Mouse (Mus musculus): ENCODE measurements at regions not wholly inside any gene's neighbourhood (a gene's known extent, or its start where the extent isn't known, plus 50 kb on each side); places are given as distances from the start of the nearest gene placed in this dataset.

GRCm38 (mm10) chr2:57611599-57611998 lies 374.2 kb downstream of the Gpd2 start:
- no peak for DNase-seq (ENCODE audit: low read depth, low spot score)

- DNase-seq (ENCODE audit: low read depth, low spot score): no peak
Measured at GRCm38 (mm10) chr2:57613243-57613642, 375.8 kb downstream of the Gpd2 start.

- no peak for DNase-seq (ENCODE audit: low read depth, low spot score)
Measured at GRCm38 (mm10) chr2:57614587-57614991, 377.2 kb downstream of the Gpd2 start.

DNA sequence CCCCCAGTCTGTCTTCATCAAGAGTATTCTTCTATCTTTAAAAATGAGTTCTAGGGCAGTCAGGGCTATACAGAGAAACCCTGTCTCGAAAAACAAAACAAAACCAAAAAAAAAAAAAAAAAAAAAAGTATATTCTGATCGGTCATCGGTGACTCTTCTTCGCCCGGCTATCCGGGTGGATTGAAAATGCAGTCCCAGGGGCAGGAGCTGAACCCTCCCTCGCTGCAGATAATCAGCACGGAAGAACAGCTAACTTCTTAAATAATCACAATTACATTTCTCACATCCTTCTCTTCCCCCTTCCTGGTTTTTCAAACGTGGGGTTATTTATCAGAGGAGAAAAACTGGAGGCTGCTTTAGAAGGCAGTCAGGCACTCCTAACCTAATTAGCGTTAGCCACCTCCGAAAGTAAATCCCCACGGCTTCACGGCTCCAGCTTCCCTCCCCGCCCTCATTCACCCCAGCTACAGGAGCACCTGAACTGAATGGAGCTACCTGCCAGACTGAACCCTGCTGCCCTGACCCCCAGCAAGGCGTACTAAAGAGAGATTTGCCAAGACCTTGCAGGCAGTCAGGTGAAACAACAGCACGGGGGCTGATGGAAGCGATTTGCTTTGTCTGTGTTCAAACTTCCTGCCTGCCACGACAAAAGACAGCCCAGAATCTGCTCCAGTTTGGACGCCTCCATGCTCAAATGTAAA lies 379.2 kb downstream of the Gpd2 start:
- no peak for DNase-seq (ENCODE audit: low read depth, low spot score)

GRCm38 (mm10) chr2:57617258-57617657 lies 379.8 kb downstream of the Gpd2 start:
- DNase-seq (ENCODE audit: low read depth, low spot score): no peak

DNA sequence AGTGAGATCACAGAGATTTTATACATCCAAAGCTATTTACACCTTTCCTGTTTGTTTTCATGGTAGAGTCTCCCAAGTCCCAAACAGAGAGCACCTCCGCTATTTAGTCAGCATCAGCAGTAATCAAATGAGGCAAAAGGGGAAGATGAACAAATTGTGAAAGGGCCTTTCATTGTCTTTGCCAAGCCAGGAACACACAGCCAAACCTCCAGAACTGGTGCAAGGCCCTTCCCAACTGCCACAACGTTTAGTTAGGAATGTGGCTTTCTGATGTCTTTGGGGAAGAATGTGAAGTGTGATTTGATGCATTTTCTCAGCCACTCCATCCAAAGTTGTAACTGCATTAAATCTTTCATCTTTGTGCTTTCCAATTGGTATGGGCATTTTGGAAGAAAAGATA lies 353.6 kb upstream of the Galnt5 start:
- DNase-seq (ENCODE audit: low read depth, low spot score): no peak

GRCm38 (mm10) chr2:57644541-57644940 lies 353.1 kb upstream of the Galnt5 start:
- DNase-seq (ENCODE audit: low read depth, low spot score): no peak

DNA sequence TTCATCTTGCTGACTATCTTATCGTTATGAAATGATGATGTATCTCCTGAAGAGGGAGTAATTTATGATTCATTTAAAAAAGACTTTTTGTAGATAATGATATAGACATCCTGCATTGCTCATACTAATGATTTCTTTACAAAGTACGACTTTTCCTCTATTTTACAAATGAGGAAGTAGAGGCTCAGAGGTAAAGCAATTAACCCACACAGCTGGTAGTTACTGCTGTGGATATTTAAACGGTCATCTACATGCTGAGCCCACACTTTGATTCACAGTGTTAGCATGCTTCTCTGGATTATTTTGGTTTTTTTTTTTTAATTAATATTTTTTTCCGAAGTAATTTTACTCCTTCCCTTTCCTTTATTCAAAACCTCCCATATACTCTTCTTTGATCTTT lies 348.7 kb upstream of the Galnt5 start:
- no peak for DNase-seq (ENCODE audit: low read depth, low spot score)

DNA sequence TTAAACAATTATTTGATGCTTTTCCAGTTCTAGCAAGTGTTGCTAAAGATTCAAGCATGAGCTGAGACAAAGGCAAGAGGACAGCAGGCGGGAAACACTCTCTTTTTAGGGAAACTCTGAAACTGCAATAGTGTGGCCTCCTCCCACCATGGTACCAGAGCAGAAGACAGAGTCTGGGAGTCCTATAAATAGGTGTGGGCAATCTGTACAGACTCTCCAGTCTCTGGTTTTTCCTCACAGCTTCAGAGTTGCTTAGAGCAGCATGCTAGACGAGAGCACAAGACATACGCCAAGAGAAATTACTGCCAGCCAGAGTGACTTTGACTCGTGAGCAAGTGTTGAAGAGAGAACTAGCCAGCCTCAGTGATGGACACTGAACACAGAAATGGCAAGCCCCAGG lies 340.3 kb upstream of the Galnt5 start:
- no peak for DNase-seq (ENCODE audit: low read depth, low spot score)

GRCm38 (mm10) chr2:57661838-57662237 lies 335.8 kb upstream of the Galnt5 start:
- DNase-seq (ENCODE audit: low read depth, low spot score): no peak

DNA sequence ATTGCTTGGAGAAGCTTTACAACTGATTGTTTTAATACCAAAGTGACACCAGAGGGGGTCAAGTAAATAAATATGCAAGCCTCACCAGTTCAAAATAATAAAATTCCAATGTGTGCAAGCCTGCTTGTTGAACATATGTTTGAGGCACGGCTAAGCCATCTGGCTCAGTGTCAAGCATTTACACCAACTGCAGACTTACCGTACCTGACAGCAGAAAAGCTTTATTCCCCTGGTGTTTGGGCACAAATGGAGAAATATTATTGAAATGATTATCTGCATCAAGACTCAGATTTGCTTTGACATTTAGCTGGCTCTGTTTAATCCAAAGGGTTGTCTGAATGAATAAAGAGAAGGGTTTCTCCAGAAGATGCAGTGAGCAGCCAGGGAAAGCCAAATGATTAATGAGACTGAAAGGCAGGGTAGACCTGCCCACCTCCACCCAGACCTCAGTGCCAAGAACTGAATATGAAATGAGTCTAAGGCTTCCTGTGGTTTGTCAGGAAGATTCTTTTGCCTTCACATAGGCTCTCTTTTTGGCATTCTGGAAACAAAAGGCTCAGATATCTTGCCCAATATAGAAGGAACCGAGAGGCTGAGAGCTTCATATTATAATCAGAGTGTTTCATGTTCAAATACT lies 325.6 kb upstream of the Galnt5 start:
- no peak for DNase-seq (ENCODE audit: low read depth, low spot score)

DNA sequence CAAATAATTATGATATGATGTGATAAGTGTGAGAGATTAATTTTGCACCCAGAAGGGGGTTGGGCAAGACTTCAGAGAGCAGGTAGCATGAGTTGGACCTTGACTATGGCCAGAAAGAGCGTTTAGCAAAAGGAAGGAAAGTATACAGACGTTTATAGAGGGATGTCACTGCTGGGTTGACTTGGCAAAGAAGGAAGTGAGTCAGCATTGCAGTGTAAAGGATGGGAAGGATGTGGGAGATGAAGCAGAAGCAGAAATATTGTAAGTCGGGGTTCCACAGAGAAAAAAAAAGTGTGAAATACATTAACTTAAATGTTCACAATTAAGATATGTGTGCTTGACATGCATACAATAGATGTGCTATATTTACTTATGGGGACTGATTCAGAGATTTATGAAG lies 307.8 kb upstream of the Galnt5 start:
- no peak for DNase-seq (ENCODE audit: low read depth, low spot score)

DNA sequence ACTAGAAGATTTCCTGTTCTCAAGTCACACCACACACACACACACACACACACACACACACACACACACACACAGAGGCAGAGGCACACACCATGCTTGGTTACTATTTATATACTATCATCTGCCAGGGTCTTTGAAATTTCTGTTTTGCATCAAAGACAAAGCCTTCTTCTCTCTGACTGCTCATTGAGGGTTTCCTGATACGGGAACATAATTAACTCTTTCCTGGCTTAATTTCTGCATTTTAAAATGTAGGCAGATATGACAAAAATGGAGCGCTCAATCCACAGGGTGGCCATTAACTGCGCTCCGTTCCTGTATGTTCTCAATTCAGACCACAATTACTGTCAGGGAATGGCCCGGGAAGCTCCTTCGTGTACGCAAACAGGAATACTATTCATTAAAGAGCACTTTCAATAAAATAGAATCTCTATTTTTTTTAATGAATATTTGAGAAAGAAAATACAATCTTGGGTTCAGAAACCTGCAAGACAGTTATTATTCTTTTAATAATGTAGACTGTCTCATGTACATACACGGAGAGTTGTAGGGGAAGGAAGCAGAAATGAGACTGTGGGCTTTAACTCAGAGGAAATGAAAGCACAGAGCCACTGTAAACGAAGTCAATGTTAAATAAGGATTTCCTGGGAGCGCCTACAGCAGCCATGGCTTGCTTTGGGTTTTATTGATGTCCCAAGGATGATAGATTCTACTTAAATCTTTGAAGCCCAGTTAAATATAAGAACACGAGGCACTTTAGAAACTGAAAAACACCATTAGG lies 300.5 kb upstream of the Galnt5 start:
- no peak for DNase-seq (ENCODE audit: low read depth, low spot score)

GRCm38 (mm10) chr2:57698659-57699061 lies 299.0 kb upstream of the Galnt5 start:
- DNase-seq (ENCODE audit: low read depth, low spot score): peak; percentile 44

GRCm38 (mm10) chr2:57699226-57699625 lies 298.5 kb upstream of the Galnt5 start:
- DNase-seq (ENCODE audit: low read depth, low spot score): no peak

DNA sequence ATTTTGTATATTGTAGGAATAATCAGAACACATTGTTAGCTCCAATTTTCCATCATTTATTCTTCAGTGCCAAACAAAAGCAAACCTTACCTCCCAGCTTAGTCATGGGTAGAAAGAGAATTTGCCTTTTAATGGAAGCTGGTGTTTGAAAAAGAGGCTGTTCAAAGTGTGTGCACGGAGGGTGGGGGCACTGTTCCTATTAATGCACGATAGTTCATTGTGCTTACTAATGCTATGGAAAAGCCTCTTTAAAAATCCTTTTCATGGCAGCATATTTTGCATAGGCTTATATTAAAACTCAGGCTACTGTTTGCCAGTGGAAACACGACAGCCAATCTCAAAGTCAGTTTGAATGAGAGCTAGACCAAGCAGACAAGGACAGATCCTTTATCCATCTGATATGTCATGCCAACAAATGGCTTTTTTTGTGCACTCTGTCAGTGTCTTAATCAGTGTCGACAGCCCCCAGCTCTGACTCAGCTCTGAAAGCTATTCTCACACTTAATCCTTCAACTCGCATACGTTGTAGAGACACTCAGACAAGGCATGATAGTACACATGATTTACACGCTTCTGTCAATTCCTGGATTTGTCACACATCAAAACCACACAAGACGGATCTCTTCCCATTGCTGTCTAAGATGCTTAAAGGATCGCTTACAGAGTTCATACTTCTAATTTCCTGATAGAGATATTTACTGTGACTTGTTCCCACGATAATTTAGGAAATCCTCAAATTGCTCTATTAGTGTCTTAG lies 280.8 kb upstream of the Galnt5 start:
- DNase-seq (ENCODE audit: low read depth, low spot score): no peak

All from retina, postnatal 7 days (tissue).